Mouse (Mus musculus) cerebellum, postnatal 10 days (tissue): ENCODE results near the gene Sept9.

Experiments used
- DNase-seq, 2 experiments: peaks; one replicate each; pipeline ENCODE4 v3.0.0; 2021; ENCODE audit warnings: mixed read lengths in 2 of 2

The Sept9 gene

GRCm38 (mm10) chr11:117246981-117247431 is 47.5 kb downstream of the Sept9 start:
- no peak for DNase-seq

- DNase-seq: no peak
These were observed 48.1 kb downstream of the Sept9 start for GRCm38 (mm10) chr11:117247541-117247940.

GRCm38 (mm10) chr11:117248734-117249248 is 49.3 kb downstream of the Sept9 start:
- DNase-seq: peak; percentile 50 to 52

GRCm38 (mm10) chr11:117249282-117249984 is 50.0 kb downstream of the Sept9 start:
- DNase-seq: peak; percentile 78 to 82

- DNase-seq: peak in 1 of 2 experiments; percentile 38
These were observed 50.8 kb downstream of the Sept9 start for GRCm38 (mm10) chr11:117249985-117250928.

GRCm38 (mm10) chr11:117251755-117252154 is 52.3 kb downstream of the Sept9 start:
- DNase-seq: no peak

- peak in 1 of 2 experiments; percentile 59 for DNase-seq
These were observed 53.4 kb downstream of the Sept9 start for GRCm38 (mm10) chr11:117252846-117253245.

- peak; percentile 77 to 79 for DNase-seq
These were observed 55.0 kb downstream of the Sept9 start for GRCm38 (mm10) chr11:117254161-117255107.

GRCm38 (mm10) chr11:117255108-117255489 is 55.6 kb downstream of the Sept9 start:
- no peak for DNase-seq

- peak in 1 of 2 experiments; percentile 60 for DNase-seq
These were observed 56.6 kb downstream of the Sept9 start for GRCm38 (mm10) chr11:117256088-117256487.

- DNase-seq: no peak
These were observed 57.4 kb downstream of the Sept9 start for GRCm38 (mm10) chr11:117256840-117257239.

GRCm38 (mm10) chr11:117257266-117257665 is 57.8 kb downstream of the Sept9 start:
- no peak for DNase-seq

GRCm38 (mm10) chr11:117257842-117258241 is 58.4 kb downstream of the Sept9 start:
- DNase-seq: no peak

GRCm38 (mm10) chr11:117259178-117259960 is 59.9 kb downstream of the Sept9 start:
- no peak for DNase-seq

GRCm38 (mm10) chr11:117260631-117261030 is 61.2 kb downstream of the Sept9 start:
- no peak for DNase-seq

GRCm38 (mm10) chr11:117263096-117263808 is 63.8 kb downstream of the Sept9 start:
- no peak for DNase-seq

GRCm38 (mm10) chr11:117264162-117265021 is 64.9 kb downstream of the Sept9 start:
- DNase-seq: peak; percentile 36 to 51

GRCm38 (mm10) chr11:117265270-117265980 is 66.0 kb downstream of the Sept9 start:
- peak; percentile 50 to 53 for DNase-seq
